Mouse (Mus musculus) frontal cortex, adult (tissue): ENCODE measurements at regions not wholly inside any gene's neighbourhood (a gene's known extent, or its start where the extent isn't known, plus 50 kb on each side); places are given as distances from the start of the nearest gene placed in this dataset.

Experiments used
- ATAC-seq: cut with Nextera tagmentation; 2 replicates; pipeline ENCODE4 v1.9.2; 2017; ENCODE audit warnings: mild to moderate bottlenecking, moderate library complexity, mixed read lengths; ENCODE audit not compliant: low TSS enrichment

- ATAC-seq = peak; percentile 80
Observed at GRCm38 (mm10) chr1:61565471-61565870, 73.2 kb upstream of the Pard3b start.

- ATAC-seq = no peak
Observed at GRCm38 (mm10) chr1:61574276-61574675, 64.3 kb upstream of the Pard3b start.

- ATAC-seq = no peak
Observed at GRCm38 (mm10) chr1:61576758-61577157, 61.9 kb upstream of the Pard3b start.

- no peak for ATAC-seq
Observed at GRCm38 (mm10) chr1:61587251-61587650, 51.4 kb upstream of the Pard3b start.
